Mouse (Mus musculus): ENCODE measurements at regions not wholly inside any gene's neighbourhood (a gene's known extent, or its start where the extent isn't known, plus 50 kb on each side); places are given as distances from the start of the nearest gene placed in this dataset.
A peak's percentile ranks its signal among the peaks of the same experiment; 100 is the strongest.

GRCm38 (mm10) chr4:88935316-88935715, 55.3 kb upstream of the Ifne start:
- ATAC-seq (replicated peaks; ENCODE audit: low FRiP score) = no peak
- no peak for DNase-seq (ENCODE audit: low spot score)
- Histone ChIP-seq H3K9me3 (ENCODE audit: control insufficient read depth, low read length) (no peaks in the 10 kb centered on the region), H3K27me3 (replicated peaks; ENCODE audit: control insufficient read depth, insufficient read depth, low read length) (peaks cover 8% of the 10 kb centered on the region), H3K4me2 (no peak overlapping the region), H3K36me3 (ENCODE audit: control insufficient read depth, insufficient read depth, low read length) (no peaks in the 10 kb centered on the region), H3K4me3 (ENCODE audit: low read depth, low read length) (no peak overlapping the region), H3K27ac (ENCODE audit: low read depth, low read length) (no peak overlapping the region), H3K4me1 (replicated peaks; ENCODE audit: control insufficient read depth, insufficient read depth, low read length) (no peaks in the 10 kb centered on the region), H3K9ac (ENCODE audit: low read depth, low read length) (no peak overlapping the region)
- 66% methylated on average over 7 of the region's 7 CpGs for WGBS

DNA sequence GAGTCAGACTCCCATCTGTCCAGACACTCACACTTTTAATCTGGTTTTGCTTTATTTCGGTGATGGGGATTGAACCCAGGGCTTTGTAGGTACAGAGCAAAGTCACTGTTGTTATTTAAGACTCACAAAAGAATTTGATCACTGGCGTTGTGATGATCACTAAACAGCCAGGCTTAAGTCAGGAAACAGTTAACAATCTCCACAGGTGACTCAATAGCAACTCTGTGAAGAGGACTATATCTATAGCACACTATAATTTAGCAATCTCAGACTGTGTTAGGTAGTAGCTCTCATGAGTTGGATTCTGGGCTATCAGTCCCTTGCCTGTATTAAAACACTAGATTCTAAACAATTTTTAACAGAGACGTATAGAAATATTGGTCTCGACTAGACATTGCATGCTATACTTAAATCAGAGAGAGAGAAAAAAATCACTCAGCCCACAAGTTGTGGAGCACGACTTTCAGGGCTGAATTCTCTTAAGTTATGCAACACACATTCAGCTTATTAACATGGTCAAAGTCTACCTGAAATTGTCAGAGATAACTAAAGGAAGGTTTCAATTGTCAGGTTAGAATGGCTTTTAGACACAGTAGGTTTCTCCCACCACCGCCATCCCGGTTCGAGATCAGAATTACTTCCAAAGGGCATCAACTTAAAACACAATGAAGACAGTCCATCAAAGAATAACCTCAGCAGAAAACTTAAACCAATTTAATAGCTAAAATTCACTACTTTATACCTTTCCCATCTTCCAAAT, 54.4 kb upstream of the Ifne start:
- ATAC-seq (replicated peaks; ENCODE audit: low FRiP score) = no peak
- WGBS = 79% methylated on average over 8 of the region's 8 CpGs
- H3K27ac ChIP-seq (ENCODE audit: low read depth, low read length) = no peak overlapping the region

DNA sequence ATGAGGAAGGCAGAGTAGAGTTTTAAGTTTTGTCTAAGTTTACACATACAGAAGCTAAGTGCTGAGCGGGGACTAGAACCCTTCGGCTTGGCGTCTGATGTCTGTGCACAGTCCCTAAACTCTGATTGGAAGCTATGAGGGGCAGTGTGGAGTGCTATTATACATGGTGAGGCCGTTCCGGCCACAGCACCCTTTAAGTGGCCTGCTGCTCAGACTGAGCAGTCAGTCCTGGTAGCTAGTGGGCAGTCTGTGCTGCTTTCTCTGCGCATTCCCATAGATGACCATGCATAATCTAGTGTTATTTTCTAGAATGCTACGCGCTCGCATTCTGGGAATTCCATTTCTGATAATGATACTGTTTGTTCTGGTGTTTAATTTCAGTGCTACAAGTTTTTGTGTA, 51.2 kb upstream of the Ifne start:
- DNase-seq (ENCODE audit: low spot score) = peak; percentile 9
- no peaks in the 10 kb centered on the region for H3K27me3 ChIP-seq (replicated peaks; ENCODE audit: control insufficient read depth, insufficient read depth, low read length)

More for the DNA sequence above, 54.4 kb upstream of the Ifne start:
- Histone ChIP-seq H3K4me1 (replicated peaks; ENCODE audit: control insufficient read depth, insufficient read depth, low read length) (no peaks in the 10 kb centered on the region), H3K9ac (ENCODE audit: low read depth, low read length) (no peak overlapping the region), H3K9me3 (ENCODE audit: control insufficient read depth, low read length) (no peaks in the 10 kb centered on the region), H3K4me2 (no peak overlapping the region), H3K4me3 (ENCODE audit: low read depth, low read length) (no peak overlapping the region), H3K27me3 (replicated peaks; ENCODE audit: control insufficient read depth, insufficient read depth, low read length) (peaks cover 8% of the 10 kb centered on the region), H3K36me3 (ENCODE audit: control insufficient read depth, insufficient read depth, low read length) (no peaks in the 10 kb centered on the region)
- DNase-seq (ENCODE audit: low spot score) = no peak

More for the DNA sequence above, 51.2 kb upstream of the Ifne start:
- Histone ChIP-seq H3K4me2 (no peak overlapping the region), H3K9me3 (ENCODE audit: control insufficient read depth, low read length) (no peaks in the 10 kb centered on the region), H3K4me1 (replicated peaks; ENCODE audit: control insufficient read depth, insufficient read depth, low read length) (no peaks in the 10 kb centered on the region), H3K4me3 (ENCODE audit: low read depth, low read length) (no peak overlapping the region), H3K9ac (ENCODE audit: low read depth, low read length) (no peak overlapping the region), H3K36me3 (ENCODE audit: control insufficient read depth, insufficient read depth, low read length) (no peaks in the 10 kb centered on the region), H3K27ac (ENCODE audit: low read depth, low read length) (no peak overlapping the region)
- ATAC-seq (replicated peaks; ENCODE audit: low FRiP score) = no peak
- 92% methylated on average over 9 of the region's 9 CpGs for WGBS
